In genomic region chr7:125541026-125541425, GRCm38 (mm10) we compare ENCODE assay signal across 19 mouse cellular contexts.
"Had no signal": no experiment of that assay in that cellular context is flagged by ENCODE, and none has a peak within 500 bp of the region (broad histone marks: within the 10 kb centered on the region; RNA-seq: fewer than 3 reads in every experiment).

No protein-coding gene starts in this region.

- H3K4me2 ChIP-seq: lung, embryonic 15.5 days; midbrain, embryonic 11.5 days; midbrain, embryonic 13.5 days; midbrain, embryonic 15.5 days; neural tube, embryonic 13.5 days; neural tube, embryonic 15.5 days had no signal

- H3K9me3 ChIP-seq: lung, embryonic 15.5 days; megakaryocyte, embryonic 14.5 days; midbrain, embryonic 13.5 days; midbrain, embryonic 15.5 days; neural tube, embryonic 13.5 days; neural tube, embryonic 15.5 days had no signal

- H3K9ac ChIP-seq: lung, embryonic 15.5 days; midbrain, embryonic 13.5 days; midbrain, embryonic 15.5 days; neural tube, embryonic 13.5 days; neural tube, embryonic 15.5 days had no signal

- DNase-seq: lung, adult 2 months; lung, postnatal 14 days; lung, postnatal 36 days; retina, postnatal 1 day; right cerebral cortex, adult 18-20 months; right cerebral cortex, postnatal 25 days; right cerebral cortex, postnatal 4 days; thymus, adult 18-20 months; thymus, postnatal 14 days; thymus, postnatal 36 days had no signal

- H3K27me3 ChIP-seq: lung, embryonic 15.5 days; neural tube, embryonic 13.5 days; neural tube, embryonic 15.5 days had no signal

- H3K36me3 ChIP-seq: lung, embryonic 15.5 days; midbrain, embryonic 13.5 days; midbrain, embryonic 15.5 days; neural tube, embryonic 13.5 days; neural tube, embryonic 15.5 days had no signal

- H3K4me1 ChIP-seq: lung, embryonic 15.5 days; neural tube, embryonic 13.5 days; neural tube, embryonic 15.5 days had no signal

- ATAC-seq: midbrain, embryonic 13.5 days; midbrain, embryonic 15.5 days had no signal

- H3K4me3 ChIP-seq: lung, embryonic 15.5 days; megakaryocyte, embryonic 14.5 days; midbrain, embryonic 13.5 days; midbrain, embryonic 15.5 days; myocyte; neural tube, embryonic 13.5 days; neural tube, embryonic 15.5 days had no signal

- H3K27ac ChIP-seq: lung, embryonic 15.5 days; macrophage; midbrain, embryonic 13.5 days; midbrain, embryonic 15.5 days; neural tube, embryonic 13.5 days; neural tube, embryonic 15.5 days had no signal
